In genomic region chr17:84215264-84215960, GRCm38 (mm10) we compare ENCODE assay signal across 11 mouse cellular contexts. TPM values are rescaled to one million over a fixed set of nuclear protein-coding genes. Genes with fewer than 3 reads are reported as not detected.
DNase-seq lines count a peak whose midpoint lies in the region; ATAC-seq and TF ChIP-seq lines count a peak whose summit lies in the region.
"Had no signal": no experiment of that assay in that cellular context is flagged by ENCODE, and none has a peak within 500 bp of the region (broad histone marks: within the 10 kb centered on the region; RNA-seq: fewer than 3 reads in every experiment).

No protein-coding gene starts in this region.

- H3K9me3 ChIP-seq in kidney, embryonic 14.5 days (ENCODE audit: control insufficient read depth, low read length) = no peaks in the 10 kb centered on the region
- no peaks in the 10 kb centered on the region for H3K9me3 ChIP-seq in forebrain, embryonic 16.5 days (ENCODE audit: control insufficient read depth, low read length)
- no peaks in the 10 kb centered on the region for H3K9me3 ChIP-seq in heart, embryonic 10.5 days
- H3K9me3 ChIP-seq: heart, embryonic 13.5 days; hindbrain, embryonic 15.5 days; megakaryocyte, embryonic 14.5 days had no signal

- no peak for TF ChIP-seq CTCF in brain, embryonic 14.5 days (IDR thresholded peaks at IDR 0.05; ENCODE audit: borderline replicate concordance, extremely low read depth, insufficient read depth, insufficient read length)

- H3K36me3 ChIP-seq in kidney, embryonic 14.5 days (ENCODE audit: control insufficient read depth, insufficient read depth, low read length) = peaks cover 19% of the 10 kb centered on the region
- H3K36me3 ChIP-seq in forebrain, embryonic 16.5 days (ENCODE audit: control insufficient read depth, insufficient read depth) = no peaks in the 10 kb centered on the region
- peaks cover 28% of the 10 kb centered on the region for H3K36me3 ChIP-seq in heart, embryonic 10.5 days

- DNase-seq in kidney, postnatal 4 days = no peak
- DNase-seq in ovary, adult 18-20 months (ENCODE audit: low spot score) = peak; percentile 70
- DNase-seq in ovary, postnatal 14 days (ENCODE audit: low spot score) = no peak
- DNase-seq in brain, embryonic 14.5 days (ENCODE audit: low read depth) = peak; percentile 17
- no peak for DNase-seq in heart, embryonic 10.5 days (ENCODE audit: low spot score)
- DNase-seq: cerebellum, adult 9-10 months had no signal

- WGBS in kidney, embryonic 14.5 days = 38% methylated on average over 6 of the region's 6 CpGs
- WGBS in forebrain, embryonic 16.5 days = 75% methylated on average over 6 of the region's 6 CpGs
- 88% methylated on average over 6 of the region's 6 CpGs for WGBS in heart, embryonic 10.5 days

- no peak overlapping the region for H3K4me3 ChIP-seq in kidney, embryonic 14.5 days (ENCODE audit: low read length)
- H3K4me3 ChIP-seq in forebrain, embryonic 16.5 days (replicated peaks; ENCODE audit: low read length) = no peak overlapping the region
- no peak overlapping the region for H3K4me3 ChIP-seq in heart, embryonic 10.5 days
- H3K4me3 ChIP-seq: heart, embryonic 13.5 days; hindbrain, embryonic 15.5 days; megakaryocyte, embryonic 14.5 days had no signal

- H3K27ac ChIP-seq in kidney, embryonic 14.5 days (ENCODE audit: low read depth, low read length) = peak overlapping the region; percentile 56; the same call in 1 of the 2 replicates
- no peak overlapping the region for H3K27ac ChIP-seq in forebrain, embryonic 16.5 days (ENCODE audit: low read length)
- no peak overlapping the region for H3K27ac ChIP-seq in heart, embryonic 10.5 days
- H3K27ac ChIP-seq: heart, embryonic 13.5 days; hindbrain, embryonic 15.5 days had no signal

- H3K4me2 ChIP-seq in kidney, embryonic 14.5 days (replicated peaks; ENCODE audit: low read depth, low read length) = no peak overlapping the region
- H3K4me2 ChIP-seq in forebrain, embryonic 16.5 days (ENCODE audit: low read length) = no peak overlapping the region
- H3K4me2 ChIP-seq: heart, embryonic 13.5 days; hindbrain, embryonic 15.5 days had no signal

- no peak for TF ChIP-seq POLR2A in brain, embryonic 14.5 days (IDR thresholded peaks at IDR 0.05; ENCODE audit: borderline replicate concordance, extremely low read depth, insufficient read depth, insufficient read length, poor library complexity, severe bottlenecking)

- H3K27me3 ChIP-seq in kidney, embryonic 14.5 days (ENCODE audit: control insufficient read depth, insufficient read depth, low read length) = no peaks in the 10 kb centered on the region
- H3K27me3 ChIP-seq in forebrain, embryonic 16.5 days (replicated peaks; ENCODE audit: control insufficient read depth, insufficient read depth, low read length) = no peaks in the 10 kb centered on the region
- H3K27me3 ChIP-seq in heart, embryonic 10.5 days (ENCODE audit: insufficient read depth, poor library complexity, severe bottlenecking) = no peaks in the 10 kb centered on the region
- H3K27me3 ChIP-seq: heart, embryonic 13.5 days; hindbrain, embryonic 15.5 days; megakaryocyte, embryonic 14.5 days had no signal

- 0 out of 2 replicates have a peak, but pooled peaks have one; percentile 54 for ATAC-seq in kidney, embryonic 14.5 days (ENCODE audit: low FRiP score, low TSS enrichment)
- no peak for ATAC-seq in forebrain, embryonic 16.5 days

- peaks cover 6% of the 10 kb centered on the region; the same call in 1 of the 2 replicates for H3K4me1 ChIP-seq in kidney, embryonic 14.5 days (ENCODE audit: control insufficient read depth, insufficient read depth, low read length)
- H3K4me1 ChIP-seq in forebrain, embryonic 16.5 days (replicated peaks; ENCODE audit: control insufficient read depth, insufficient read depth, low read length) = peaks cover 3% of the 10 kb centered on the region; the same call in 1 of the 2 replicates
- 0 out of 2 replicates have a peak, but pooled peaks cover 5% of the 10 kb centered on the region for H3K4me1 ChIP-seq in heart, embryonic 10.5 days
- H3K4me1 ChIP-seq: hindbrain, embryonic 15.5 days; megakaryocyte, embryonic 14.5 days had no signal

- no peak overlapping the region for H3K9ac ChIP-seq in kidney, embryonic 14.5 days (ENCODE audit: low read depth, low read length)
- H3K9ac ChIP-seq in forebrain, embryonic 16.5 days (replicated peaks; ENCODE audit: low read depth, low read length) = no peak overlapping the region
- H3K9ac ChIP-seq: heart, embryonic 13.5 days; hindbrain, embryonic 15.5 days had no signal

RNA-seq across cellular contexts. Expression of gene Zfp36l2, which starts 27.7 kb away (rescaled TPM):
- 22.5 and 24.3 TPM in 2 replicates for polyA plus RNA-seq in kidney, embryonic 14.5 days (2014; fragmentation: Nextera tagmentation; extraction: Ambion mirVana)
- 19.9 and 24.5 TPM in 2 replicates for polyA plus RNA-seq in brain, embryonic 14.5 days (2012; rRNA removed)
- polyA plus RNA-seq in forebrain, embryonic 16.5 days (2015; fragmentation: Nextera tagmentation; extraction: Ambion mirVana) = 3.4 and 4.2 TPM in 2 replicates
- 5.2 and 10.4 TPM in 2 replicates for polyA plus RNA-seq in heart, embryonic 10.5 days (2016; fragmentation: Nextera tagmentation; extraction: Ambion mirVana)

Comparison
In these comparisons a context has a peak if more than half of its experiments do, and no peak if none do; other contexts are left out.
1. DNase-seq: peak in ovary, adult 18-20 months (single experiment) and brain, embryonic 14.5 days (single experiment); none in kidney, postnatal 4 days (0 of 2), ovary, postnatal 14 days (single experiment) and heart, embryonic 10.5 days (single experiment).